Mouse (Mus musculus) thymus, adult 18-20 months (tissue): ENCODE measurements around the gene Nacc1.

Source experiments
- DNase-seq, 2 experiments: peaks; one replicate each; pipeline ENCODE4 v3.0.0; 2022; ENCODE audit warnings: mixed read lengths in 2 of 2

The Nacc1 gene

GRCm38 (mm10) chr8:84713381-84713780 is 25.7 kb upstream of the Nacc1 start:
- no peak for DNase-seq

GRCm38 (mm10) chr8:84712759-84713120 is 25.1 kb upstream of the Nacc1 start:
- no peak for DNase-seq

GRCm38 (mm10) chr8:84711933-84712758 is 24.5 kb upstream of the Nacc1 start:
- no peak for DNase-seq

GRCm38 (mm10) chr8:84711312-84711711 is 23.6 kb upstream of the Nacc1 start:
- DNase-seq, result no peak

- DNase-seq, result no peak
Observed at GRCm38 (mm10) chr8:84709931-84710330, 22.3 kb upstream of the Nacc1 start.

GRCm38 (mm10) chr8:84708774-84709475 is 21.3 kb upstream of the Nacc1 start:
- peak; percentile 58 to 67 for DNase-seq

GRCm38 (mm10) chr8:84708071-84708541 is 20.4 kb upstream of the Nacc1 start:
- no peak for DNase-seq

GRCm38 (mm10) chr8:84707267-84707883 is 19.7 kb upstream of the Nacc1 start:
- peak; percentile 27 to 51 for DNase-seq

- DNase-seq, result no peak
Observed at GRCm38 (mm10) chr8:84706610-84707266, 19.1 kb upstream of the Nacc1 start.

GRCm38 (mm10) chr8:84705960-84706359 is 18.3 kb upstream of the Nacc1 start:
- no peak for DNase-seq

GRCm38 (mm10) chr8:84704867-84705831 is 17.5 kb upstream of the Nacc1 start:
- DNase-seq, result peak in 1 of 2 experiments; percentile 30

GRCm38 (mm10) chr8:84704356-84704755 is 16.7 kb upstream of the Nacc1 start:
- peak; percentile 67 to 76 for DNase-seq

- peak; percentile 43 to 47 for DNase-seq
Observed at GRCm38 (mm10) chr8:84703466-84704249, 16.0 kb upstream of the Nacc1 start.

- DNase-seq, result no peak
Observed at GRCm38 (mm10) chr8:84702963-84703465, 15.4 kb upstream of the Nacc1 start.

GRCm38 (mm10) chr8:84702561-84702960 is 14.9 kb upstream of the Nacc1 start:
- DNase-seq, result no peak

- DNase-seq, result peak; percentile 27 to 44
Observed at GRCm38 (mm10) chr8:84700941-84701911, 13.6 kb upstream of the Nacc1 start, which contains the start of gene Lyl1. Lyl1 (plus strand) TSS chr8:84701457.

- no peak for DNase-seq
Observed at GRCm38 (mm10) chr8:84700526-84700925, 12.9 kb upstream of the Nacc1 start.

- peak; percentile 73 to 78 for DNase-seq
Observed at GRCm38 (mm10) chr8:84699861-84700322, 12.2 kb upstream of the Nacc1 start.

- DNase-seq, result peak; percentile 22 to 34
Observed at GRCm38 (mm10) chr8:84698929-84699401, 11.3 kb upstream of the Nacc1 start.
